Mouse (Mus musculus): ENCODE measurements around the gene Med29.

Gene Med29

DNA sequence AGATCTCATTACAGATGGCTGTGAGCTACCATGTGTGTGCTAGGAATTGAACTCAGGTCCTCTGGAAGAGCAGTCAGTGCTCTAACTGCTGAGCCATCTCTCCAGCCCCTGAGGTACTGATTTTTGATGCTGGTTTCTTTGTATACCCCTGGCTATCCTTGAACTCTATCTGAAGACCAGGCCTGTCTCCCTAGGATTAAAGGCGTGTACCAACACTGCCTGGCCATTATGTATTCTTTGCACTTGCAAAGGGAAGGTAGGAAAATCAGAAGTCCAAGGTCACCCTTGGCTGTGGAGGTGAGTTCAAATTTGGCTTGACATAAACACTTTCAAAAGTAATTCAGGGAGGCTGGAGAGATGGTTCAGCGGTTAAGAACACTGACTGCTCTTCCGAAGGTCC, 37.9 kb downstream of the Med29 start:
- peak; percentile 60 for DNase-seq (ENCODE audit: low read depth, low spot score)

DNA sequence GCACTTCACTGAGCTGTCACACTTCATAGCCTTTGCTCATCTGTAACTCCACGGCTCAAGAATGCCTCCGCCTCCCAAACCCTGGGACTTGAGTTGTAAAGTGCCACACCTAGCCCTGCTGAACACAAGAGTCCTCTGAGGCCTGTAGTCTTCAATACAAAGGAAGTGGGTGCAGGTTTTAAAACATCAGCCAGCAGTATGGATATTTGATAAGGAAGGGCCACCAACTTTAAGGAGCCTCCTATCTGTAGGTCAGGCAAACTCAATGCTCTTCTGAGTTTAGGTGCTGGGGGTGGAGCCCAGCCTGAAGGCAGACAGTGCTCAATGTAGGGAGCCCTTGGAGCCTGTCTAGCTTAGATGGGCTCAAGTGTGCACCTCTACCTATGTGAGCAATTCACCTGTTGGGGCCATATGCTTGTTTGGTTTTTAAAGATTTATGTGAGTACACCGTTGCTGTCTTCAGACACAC, 38.4 kb downstream of the Med29 start:
- DNase-seq (ENCODE audit: low read depth, low spot score): peak; percentile 79

DNA sequence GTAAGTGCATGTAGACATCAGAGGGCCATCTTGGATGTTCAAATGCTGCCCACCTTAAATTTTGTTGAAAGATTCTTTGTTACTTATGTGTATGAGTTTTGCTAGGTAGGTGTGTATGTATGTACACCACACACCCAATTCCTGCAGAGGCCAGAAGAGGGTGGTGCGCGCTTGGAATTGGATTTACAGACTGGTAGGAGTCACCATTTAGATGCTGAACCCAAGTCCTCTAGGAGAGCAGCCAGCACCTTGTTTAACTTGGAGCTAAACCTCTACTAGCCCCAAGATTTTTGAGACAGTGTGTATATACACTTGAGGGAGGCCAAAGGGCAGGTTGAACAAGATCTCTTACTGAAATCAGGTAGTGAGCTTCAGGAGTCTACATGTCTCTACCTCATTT, 39.2 kb downstream of the Med29 start:
- peak; percentile 55 for DNase-seq (ENCODE audit: low read depth, low spot score)

DNA sequence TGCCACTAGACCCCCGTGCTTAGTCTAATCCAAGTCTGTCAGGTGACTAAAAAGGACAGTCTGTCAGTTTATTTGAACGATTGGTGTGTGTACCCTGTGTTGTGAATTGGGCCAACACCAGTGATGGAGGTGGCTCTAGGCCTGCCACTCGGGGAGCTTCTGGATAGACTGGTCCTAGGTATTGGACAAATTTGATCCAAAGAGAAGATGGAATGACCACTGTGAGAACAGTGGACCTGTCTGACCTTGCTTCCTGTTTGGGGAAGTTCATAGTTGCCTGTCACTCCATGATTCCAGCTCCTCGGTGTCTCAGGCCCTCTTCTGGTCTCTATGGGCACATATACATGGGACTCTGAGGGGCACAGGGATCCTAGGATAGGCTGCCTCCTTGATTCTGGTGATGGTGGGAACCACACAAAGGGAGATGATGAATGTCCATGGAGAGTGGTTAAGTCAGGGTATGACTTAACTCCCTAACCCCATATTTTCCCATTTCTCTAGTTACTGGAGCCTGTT, 40.8 kb downstream of the Med29 start:
- DNase-seq (ENCODE audit: low read depth, low spot score): peak; percentile 60

DNA sequence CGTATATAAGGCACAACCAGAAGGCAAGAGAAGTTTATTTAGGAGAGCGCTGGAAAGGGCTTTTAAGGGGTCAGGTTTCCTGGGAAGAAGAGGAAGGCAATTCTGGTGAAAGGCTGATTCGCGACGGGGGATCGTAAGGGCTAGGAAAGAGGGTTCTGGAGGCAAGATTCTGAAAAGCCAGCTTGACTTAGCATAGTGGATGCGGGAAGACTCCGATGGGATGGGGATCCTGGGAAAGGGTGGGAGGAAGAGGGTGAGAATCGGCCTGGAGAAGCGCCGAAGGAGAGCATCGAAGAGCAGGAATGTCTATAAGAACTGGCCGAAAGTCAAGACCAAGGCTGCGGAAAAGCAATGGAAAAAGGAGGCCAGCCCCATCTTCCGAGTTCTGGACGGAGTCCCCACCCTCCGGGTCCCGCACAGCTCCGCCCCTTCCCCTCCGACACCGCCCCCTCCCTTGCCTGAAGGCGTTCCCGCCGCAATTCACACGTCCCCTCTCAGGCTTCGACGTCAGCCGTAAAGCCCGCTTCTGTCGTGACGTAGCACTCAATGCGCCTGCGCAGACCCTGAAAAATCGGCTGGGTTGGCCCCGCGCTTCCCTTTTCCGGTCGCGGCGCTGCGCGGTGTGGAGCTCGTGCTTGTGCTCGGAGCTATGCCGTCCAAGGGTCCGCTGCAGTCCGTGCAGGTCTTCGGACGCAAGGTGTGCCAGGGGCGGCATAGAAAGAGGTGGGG, 42.2 kb downstream of the Med29 start, which contains the start of gene Rps16:
Rps16 (plus strand) TSS at position 498 of the 729 bp plus-strand sequence.
- DNase-seq (ENCODE audit: low read depth, low spot score): peak; percentile 98

DNA sequence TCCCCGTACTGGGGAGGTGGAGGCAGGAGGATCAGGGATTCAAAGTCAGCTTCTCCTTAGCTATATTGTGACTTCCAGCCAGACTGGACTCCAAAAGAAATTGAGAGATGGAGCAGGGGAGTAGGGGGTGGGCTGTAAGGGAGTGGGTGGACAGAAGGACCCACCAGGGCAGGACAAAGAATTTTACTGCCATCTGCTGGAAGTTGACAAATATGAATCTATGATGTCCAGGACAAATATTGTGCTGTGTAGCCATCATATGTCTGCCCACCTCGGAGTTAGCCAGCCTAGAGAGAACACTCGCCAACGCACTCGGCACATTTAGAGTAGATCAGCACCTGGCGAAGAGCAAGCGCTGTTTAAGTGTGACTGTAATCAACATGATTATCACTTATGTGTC, 43.9 kb downstream of the Med29 start:
- no peak for DNase-seq (ENCODE audit: low read depth, low spot score)

DNA sequence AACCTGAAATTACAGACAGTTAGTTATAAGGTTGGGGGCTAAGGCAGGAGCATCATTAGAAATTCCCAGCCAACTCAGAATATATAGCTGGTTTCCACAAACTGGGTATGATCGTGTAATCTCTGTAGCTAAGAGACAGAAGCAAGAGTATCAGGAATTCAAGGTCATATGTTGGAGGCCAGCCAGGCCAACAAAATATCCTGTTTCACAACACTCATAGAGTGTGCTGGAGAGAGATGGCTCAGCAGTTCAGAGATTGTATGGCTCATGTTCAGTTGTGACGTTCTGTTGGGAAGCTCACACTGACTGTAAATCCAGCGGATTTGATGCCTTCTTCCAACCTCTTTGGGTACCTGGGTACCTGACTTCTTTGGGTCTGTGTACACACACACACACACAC, 44.8 kb downstream of the Med29 start:
- DNase-seq (ENCODE audit: low read depth, low spot score): no peak

DNA sequence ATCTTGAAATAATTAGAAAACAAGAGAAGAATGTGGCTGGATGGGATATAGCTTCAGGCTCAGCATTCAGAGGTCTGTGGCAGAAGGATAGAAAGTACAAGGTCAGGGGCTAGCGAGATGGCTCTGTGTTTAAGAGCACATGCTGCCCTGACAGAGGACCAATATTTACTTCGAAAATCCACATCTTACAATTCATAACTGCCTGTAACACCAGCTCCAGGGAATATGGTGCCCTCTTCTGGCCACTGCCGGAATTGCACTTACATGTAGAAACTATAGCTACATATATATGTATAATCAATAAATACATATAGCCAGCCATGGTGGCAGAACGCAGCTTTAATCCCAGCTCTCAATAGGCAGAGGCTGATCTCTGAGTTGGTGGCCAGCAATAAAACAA, 47.9 kb downstream of the Med29 start:
- DNase-seq (ENCODE audit: low read depth, low spot score): peak; percentile 69

DNA sequence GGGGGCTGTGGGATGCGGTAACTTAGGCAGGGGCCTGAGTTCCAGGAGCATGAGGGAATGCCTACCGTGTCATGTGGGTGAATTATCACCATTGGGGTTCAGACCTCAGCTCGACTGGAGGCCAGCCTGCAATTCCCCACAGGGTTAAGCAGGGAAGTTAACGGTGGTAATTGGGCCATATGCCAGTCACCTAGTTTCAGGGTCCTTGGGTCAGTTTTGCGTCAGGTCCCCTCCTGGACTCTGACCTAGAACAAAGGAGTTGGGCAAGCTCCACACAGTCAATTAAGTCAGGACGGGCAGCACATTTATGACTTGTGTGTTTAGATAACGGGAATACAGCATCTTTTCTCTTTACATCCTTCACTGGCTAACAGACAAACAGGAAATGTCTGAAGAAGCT, 51.1 kb downstream of the Med29 start:
- DNase-seq (ENCODE audit: low read depth, low spot score): no peak

DNA sequence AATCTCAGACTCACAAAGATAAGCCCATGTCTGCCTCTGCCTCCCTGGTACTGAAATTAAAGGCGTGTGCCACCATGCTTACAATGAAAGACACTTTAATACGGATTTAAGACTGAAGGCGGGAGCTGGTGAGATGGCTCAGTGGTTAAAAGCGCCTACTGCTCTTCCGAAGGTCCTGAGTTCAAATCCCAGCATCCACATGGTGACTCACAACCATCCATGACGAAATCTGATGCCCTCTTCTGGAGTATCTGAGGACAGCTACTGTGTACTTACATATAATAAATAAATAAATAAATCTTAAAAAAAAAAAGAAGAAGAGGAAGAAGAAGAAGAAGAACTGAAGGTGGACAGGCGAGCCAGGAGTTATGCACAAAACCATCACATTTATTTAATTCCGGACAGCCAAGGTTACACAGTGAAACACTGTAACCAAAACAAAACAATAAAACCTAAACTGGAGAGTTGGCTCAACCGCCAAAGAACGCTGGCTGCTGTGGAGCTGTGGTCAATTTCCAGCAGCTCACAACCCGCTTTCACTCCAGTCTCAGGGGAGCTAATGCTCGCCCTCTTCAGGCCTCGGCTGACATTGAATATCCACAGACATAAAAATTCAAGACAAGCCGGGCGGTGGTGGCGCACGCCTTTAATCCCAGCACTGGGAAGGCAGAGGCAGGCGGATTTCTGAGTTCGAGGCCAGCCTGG, 53.1 kb downstream of the Med29 start:
- peak; percentile 91 for DNase-seq (ENCODE audit: low read depth, low spot score)

DNA sequence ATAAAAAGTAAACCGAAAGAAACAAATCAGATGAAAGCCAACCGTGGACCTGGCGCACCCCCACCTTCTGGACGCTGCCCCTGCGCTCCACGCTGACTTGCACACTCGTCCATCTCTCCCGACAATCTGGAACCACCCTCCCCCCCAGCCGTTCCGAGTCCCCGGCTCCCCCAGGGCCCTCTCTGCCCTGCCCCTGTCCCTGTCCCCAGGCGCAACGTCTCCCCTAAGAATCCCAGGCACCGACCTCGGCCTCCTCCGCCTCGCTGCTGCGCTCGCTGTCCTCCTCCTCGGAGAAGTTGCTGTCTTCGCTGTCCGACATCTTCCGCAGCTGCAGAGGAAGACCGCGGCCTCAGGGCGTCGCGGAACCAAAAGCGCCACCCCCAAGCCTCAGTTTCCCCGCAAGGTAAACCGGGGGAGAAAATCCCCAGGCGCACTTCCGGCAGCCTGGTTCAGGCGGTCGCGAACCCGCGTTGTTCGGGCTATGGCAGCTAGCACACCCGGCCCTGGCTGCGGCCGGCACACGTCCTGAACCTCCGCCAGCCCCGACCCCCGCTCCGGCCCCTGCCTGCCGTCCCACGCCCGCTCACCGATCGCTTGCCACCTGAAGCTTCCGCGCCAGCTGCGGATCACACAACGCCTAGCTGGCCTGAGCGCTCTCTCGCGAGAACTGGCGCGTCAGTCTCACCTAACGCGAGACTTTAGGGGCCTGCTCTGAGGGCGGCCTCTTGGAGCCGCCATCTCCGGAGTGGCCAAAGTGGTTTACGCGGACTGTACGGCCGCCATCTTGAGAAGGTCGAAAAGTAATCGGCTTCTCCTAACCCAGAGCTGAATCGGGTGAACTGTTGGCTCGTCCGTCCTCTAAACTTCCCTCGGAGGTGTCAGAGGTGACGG, 54.2 kb downstream of the Med29 start, which contains the start of gene Supt5:
Supt5 (minus strand) TSS at position 639 of the 891 bp plus-strand sequence.
- peak; percentile 100 for DNase-seq (ENCODE audit: low read depth, low spot score)

Measured in ZHBTc4 (cell line).